Mouse (Mus musculus): ENCODE data around the gene Ier5. TPM values are rescaled to one million over a fixed set of nuclear protein-coding genes. Genes with fewer than 3 reads are reported as not detected.

Ier5 gene
- total and polyA plus RNA-seq, 3 experiments: 9.8 to 16.8 (median 12.5) TPM

DNA sequence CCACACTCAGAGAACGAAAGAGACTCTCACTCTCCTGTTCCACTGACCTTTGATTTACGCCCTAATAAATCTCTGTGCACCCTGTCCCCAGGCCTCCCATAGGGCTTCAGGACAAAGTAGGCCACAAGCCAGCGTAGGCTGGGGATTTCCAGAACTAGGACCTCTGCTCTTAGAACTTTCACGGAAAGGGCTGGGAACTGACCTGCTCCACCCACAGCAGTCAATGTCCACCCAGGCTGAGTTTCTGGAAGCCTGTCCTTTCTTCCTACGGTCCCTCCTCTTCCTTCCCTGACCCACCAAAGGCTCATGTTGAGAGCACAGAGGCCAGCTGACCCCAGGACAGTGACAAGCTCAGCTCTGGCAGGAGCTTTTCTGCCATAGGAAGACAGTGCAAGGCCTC is 35.3 kb downstream of the Ier5 start:
- Histone ChIP-seq H3K9ac (ENCODE audit: low read depth, low read length) (no peak overlapping the region), H3K27ac (peak overlapping the region; percentile 78), H3K36me3 (ENCODE audit: control insufficient read depth, insufficient read depth, low read length) (no peaks in the 10 kb centered on the region), H3K4me3 (no peak overlapping the region), H3K27me3 (ENCODE audit: control insufficient read depth, insufficient read depth, low read length) (no peaks in the 10 kb centered on the region), H3K4me1 (ENCODE audit: control insufficient read depth, insufficient read depth, low read length) (peaks cover 26% of the 10 kb centered on the region), H3K79me2 (replicated peaks; ENCODE audit: control insufficient read depth, insufficient read depth, low read length) (no peaks in the 10 kb centered on the region)
- intact Hi-C loops (cut with DNase I): loop anchor here (1.0 kb wide), 1 partner anchor 18 kb away; no protein-coding TSS in a partner anchor
- TF ChIP-seq POLR2A (IDR thresholded peaks at IDR 0.05; ENCODE audit: insufficient read depth, low read depth, low read length) (peak; percentile 62), CTCF (IDR thresholded peaks at IDR 0.05) (no peak), EP300 (IDR thresholded peaks at IDR 0.05; ENCODE audit: insufficient read depth, low read depth, low read length) (peak; percentile 80)
- 51% methylated on average over 5 of the region's 5 CpGs for WGBS
- DNase-seq: peak in 1 of 2 experiments; percentile 63

DNA sequence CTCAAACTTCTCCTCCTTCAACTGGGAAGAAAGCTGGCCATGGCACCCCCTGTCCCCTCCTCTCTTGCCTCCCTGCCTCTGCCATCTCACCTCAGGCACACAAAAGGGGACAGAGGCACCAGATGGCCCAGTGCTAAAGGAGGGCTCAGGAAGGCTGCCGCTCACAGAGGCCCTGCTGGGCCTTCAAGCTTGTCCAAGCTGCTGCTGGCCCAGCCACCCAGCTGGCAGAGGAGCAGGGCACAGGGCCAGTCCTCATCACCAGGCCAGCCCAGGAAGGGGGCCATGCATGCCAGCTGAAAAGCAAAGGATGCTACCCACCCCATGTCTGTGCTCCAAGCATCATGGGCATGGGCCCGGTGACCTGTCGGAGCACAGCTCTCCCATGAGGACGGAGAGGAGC is 36.5 kb downstream of the Ier5 start:
- 89% methylated on average over 4 of the region's 4 CpGs for WGBS
- Histone ChIP-seq H3K36me3 (ENCODE audit: control insufficient read depth, insufficient read depth, low read length) (no peaks in the 10 kb centered on the region), H3K9ac (ENCODE audit: low read depth, low read length) (no peak overlapping the region), H3K27ac (peak overlapping the region; percentile 78), H3K27me3 (ENCODE audit: control insufficient read depth, insufficient read depth, low read length) (no peaks in the 10 kb centered on the region), H3K4me1 (ENCODE audit: control insufficient read depth, insufficient read depth, low read length) (peaks cover 29% of the 10 kb centered on the region), H3K4me3 (no peak overlapping the region), H3K79me2 (replicated peaks; ENCODE audit: control insufficient read depth, insufficient read depth, low read length) (no peaks in the 10 kb centered on the region)
- TF ChIP-seq EP300 (IDR thresholded peaks at IDR 0.05; ENCODE audit: insufficient read depth, low read depth, low read length) (no peak), CTCF (IDR thresholded peaks at IDR 0.05) (no peak), POLR2A (IDR thresholded peaks at IDR 0.05; ENCODE audit: insufficient read depth, low read depth, low read length) (no peak)
- DNase-seq: no peak
- intact Hi-C loops (cut with DNase I): no loop called here

DNA sequence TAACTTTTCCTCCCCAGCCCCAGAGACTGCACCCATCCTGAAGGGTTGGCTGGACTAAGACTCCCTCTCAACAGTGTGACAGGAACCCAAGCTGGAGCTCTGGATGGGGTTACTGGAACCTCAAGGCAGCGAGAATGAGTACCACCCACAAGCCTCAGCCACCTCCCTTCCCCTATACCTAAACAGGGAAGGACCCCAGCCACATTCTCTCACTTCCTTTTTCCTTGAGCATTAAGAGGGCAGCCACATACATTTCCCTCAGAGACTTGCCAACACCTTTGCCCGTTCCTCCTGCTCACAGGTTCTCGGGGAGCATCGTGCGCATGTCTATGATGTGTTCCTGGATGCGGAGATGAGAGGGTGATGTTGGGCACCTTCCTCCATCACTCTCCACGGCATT is 37.4 kb downstream of the Ier5 start:
- DNase-seq: no peak
- Histone ChIP-seq H3K27me3 (ENCODE audit: control insufficient read depth, insufficient read depth, low read length) (no peaks in the 10 kb centered on the region), H3K27ac (no peak overlapping the region), H3K36me3 (ENCODE audit: control insufficient read depth, insufficient read depth, low read length) (no peaks in the 10 kb centered on the region), H3K9ac (ENCODE audit: low read depth, low read length) (no peak overlapping the region), H3K79me2 (replicated peaks; ENCODE audit: control insufficient read depth, insufficient read depth, low read length) (no peaks in the 10 kb centered on the region), H3K4me3 (no peak overlapping the region), H3K4me1 (ENCODE audit: control insufficient read depth, insufficient read depth, low read length) (peaks cover 31% of the 10 kb centered on the region)
- 84% methylated on average over 7 of the region's 7 CpGs for WGBS
- TF ChIP-seq POLR2A (IDR thresholded peaks at IDR 0.05; ENCODE audit: insufficient read depth, low read depth, low read length): no peak
- intact Hi-C loops (cut with DNase I): no loop called here

DNA sequence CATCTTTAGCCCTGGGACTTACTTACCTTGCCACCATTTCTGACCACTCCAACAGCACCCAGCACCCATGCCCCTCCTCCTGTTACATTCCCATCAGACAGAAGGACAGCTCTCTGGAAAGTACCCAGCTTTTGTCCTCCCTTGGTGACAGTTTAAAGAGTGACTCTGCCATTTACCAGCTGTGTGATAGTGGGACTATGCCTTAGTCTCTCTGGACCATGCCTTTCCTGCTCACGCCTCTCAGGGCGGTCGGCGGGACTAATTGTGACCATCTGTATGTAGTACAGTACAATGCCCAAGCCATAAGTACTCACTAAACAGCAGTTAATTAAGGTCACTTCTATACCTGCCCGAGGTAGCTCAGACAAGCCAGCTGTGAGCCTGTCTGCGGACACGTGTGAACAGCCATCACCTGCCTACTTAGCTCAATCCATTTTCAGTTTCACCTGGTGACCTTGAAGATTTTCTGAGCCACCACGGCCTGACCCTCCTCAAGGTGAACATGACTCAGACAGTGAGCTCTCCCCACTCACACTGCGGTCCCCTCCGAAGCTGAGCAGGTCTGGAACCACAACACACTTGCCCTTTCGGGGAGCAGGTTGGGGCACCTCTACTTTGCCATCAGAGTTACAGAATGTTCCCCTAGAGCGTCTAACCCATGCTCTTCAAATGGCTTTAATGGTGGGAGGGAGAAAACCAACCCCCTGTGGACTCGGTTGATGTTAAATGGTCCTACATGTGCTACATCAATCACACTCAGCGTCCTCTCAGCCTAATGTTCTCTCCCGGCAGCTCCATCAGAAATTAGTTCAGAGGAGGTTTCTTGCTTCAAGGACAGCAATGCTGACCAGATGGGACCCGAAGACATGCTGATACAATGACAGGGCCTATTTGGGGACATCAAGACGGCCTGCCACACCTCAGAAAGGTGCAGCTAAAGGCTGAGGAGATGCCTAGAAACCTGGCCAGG is 38.3 kb downstream of the Ier5 start:
- intact Hi-C loops (cut with DNase I): no loop called here
- no peak overlapping the region for H3K27ac ChIP-seq
- H3K27me3 ChIP-seq (ENCODE audit: control insufficient read depth, insufficient read depth, low read length): no peaks in the 10 kb centered on the region
- DNase-seq: no peak
- H3K4me3 ChIP-seq: no peak overlapping the region
- TF ChIP-seq POLR2A (IDR thresholded peaks at IDR 0.05; ENCODE audit: insufficient read depth, low read depth, low read length): no peak
- no peak for TF ChIP-seq CTCF (IDR thresholded peaks at IDR 0.05)
- no peak for TF ChIP-seq EP300 (IDR thresholded peaks at IDR 0.05; ENCODE audit: insufficient read depth, low read depth, low read length)
- H3K9ac ChIP-seq (ENCODE audit: low read depth, low read length): no peak overlapping the region
- no peaks in the 10 kb centered on the region for H3K79me2 ChIP-seq (replicated peaks; ENCODE audit: control insufficient read depth, insufficient read depth, low read length)
- H3K36me3 ChIP-seq (ENCODE audit: control insufficient read depth, insufficient read depth, low read length): no peaks in the 10 kb centered on the region
- peaks cover 36% of the 10 kb centered on the region for H3K4me1 ChIP-seq (ENCODE audit: control insufficient read depth, insufficient read depth, low read length)
- WGBS: 88% methylated on average over 17 of the region's 17 CpGs

DNA sequence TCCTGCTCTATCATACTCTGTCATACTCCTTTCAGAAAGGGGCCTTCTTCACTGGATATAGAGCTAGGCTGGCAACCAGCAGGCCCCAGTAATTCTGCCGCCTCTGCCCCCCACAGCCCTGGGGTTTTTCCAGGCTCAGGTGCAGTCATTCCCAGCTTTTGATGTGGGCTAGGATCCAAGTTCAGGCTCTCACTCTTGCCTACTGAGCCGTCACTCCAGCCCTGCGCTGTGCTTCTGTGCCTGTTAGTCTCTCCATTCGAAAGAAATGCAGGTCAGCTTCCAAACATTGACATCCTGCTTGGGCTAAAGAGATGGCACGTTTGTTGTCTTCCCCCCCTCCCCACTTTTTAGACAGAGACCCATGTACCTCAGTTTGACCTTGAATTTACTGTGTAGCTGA is 39.2 kb downstream of the Ier5 start:
- no peak for DNase-seq
- no peak for TF ChIP-seq EP300 (IDR thresholded peaks at IDR 0.05; ENCODE audit: insufficient read depth, low read depth, low read length)
- no peak for TF ChIP-seq CTCF (IDR thresholded peaks at IDR 0.05)
- TF ChIP-seq POLR2A (IDR thresholded peaks at IDR 0.05; ENCODE audit: insufficient read depth, low read depth, low read length): no peak
- peaks cover 35% of the 10 kb centered on the region for H3K4me1 ChIP-seq (ENCODE audit: control insufficient read depth, insufficient read depth, low read length)

DNA sequence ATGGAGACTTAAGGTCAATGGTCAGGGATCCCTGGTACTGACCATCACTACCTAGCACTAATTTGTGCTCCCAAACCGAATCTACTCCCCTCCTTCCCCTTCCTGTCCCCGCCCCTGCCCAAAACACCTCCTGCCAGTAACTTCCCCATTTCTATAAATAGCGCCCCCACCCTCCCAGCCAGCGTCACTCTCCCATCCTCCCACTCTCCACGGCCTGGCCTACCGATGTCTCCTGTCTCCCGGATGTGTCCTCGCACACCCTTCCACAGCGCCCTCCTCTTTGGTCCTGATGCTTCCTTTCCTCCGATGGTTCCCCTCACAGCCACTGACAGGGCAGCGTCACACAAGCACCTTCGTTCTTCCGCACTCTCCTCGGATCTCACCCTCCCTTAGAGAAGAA is 39.9 kb downstream of the Ier5 start:
- peak overlapping the region; percentile 59 for H3K27ac ChIP-seq
- H3K36me3 ChIP-seq (ENCODE audit: control insufficient read depth, insufficient read depth, low read length): no peaks in the 10 kb centered on the region
- H3K9ac ChIP-seq (ENCODE audit: low read depth, low read length): peak overlapping the region; percentile 1
- H3K79me2 ChIP-seq (replicated peaks; ENCODE audit: control insufficient read depth, insufficient read depth, low read length): no peaks in the 10 kb centered on the region
- intact Hi-C loops (cut with DNase I): loop anchor here (2.0 kb wide), 1 partner anchor 39 kb away; the partner anchor contains the start of gene Ier5
- peak; percentile 77 to 85 for DNase-seq
- H3K4me3 ChIP-seq: no peak overlapping the region
- TF ChIP-seq EP300 (IDR thresholded peaks at IDR 0.05; ENCODE audit: insufficient read depth, low read depth, low read length): peak; percentile 73; the same call in 1 of the 2 replicates
- TF ChIP-seq CTCF (IDR thresholded peaks at IDR 0.05): no peak
- 0 out of 2 replicates have a peak, but pooled peaks have one; percentile 20 for TF ChIP-seq POLR2A (IDR thresholded peaks at IDR 0.05; ENCODE audit: insufficient read depth, low read depth, low read length)
- 9% methylated on average over 14 of the region's 14 CpGs for WGBS
- peaks cover 29% of the 10 kb centered on the region for H3K4me1 ChIP-seq (ENCODE audit: control insufficient read depth, insufficient read depth, low read length)
- no peaks in the 10 kb centered on the region for H3K27me3 ChIP-seq (ENCODE audit: control insufficient read depth, insufficient read depth, low read length)

More for the DNA sequence above, 39.2 kb downstream of the Ier5 start:
- Histone ChIP-seq H3K4me3 (no peak overlapping the region), H3K27me3 (ENCODE audit: control insufficient read depth, insufficient read depth, low read length) (no peaks in the 10 kb centered on the region), H3K9ac (ENCODE audit: low read depth, low read length) (no peak overlapping the region), H3K36me3 (ENCODE audit: control insufficient read depth, insufficient read depth, low read length) (no peaks in the 10 kb centered on the region), H3K27ac (peak overlapping the region; percentile 68), H3K79me2 (replicated peaks; ENCODE audit: control insufficient read depth, insufficient read depth, low read length) (no peaks in the 10 kb centered on the region)
- WGBS: 56% methylated on average over 5 of the region's 5 CpGs
- intact Hi-C loops (cut with DNase I): no loop called here
